ENCODE assay signal across 13 mouse cellular contexts in genomic region chr6:148553616-148554015, GRCm38 (mm10).
DNase-seq lines count a peak whose midpoint lies in the region.
"Had no signal": no experiment of that assay in that cellular context is flagged by ENCODE, and none has a peak within 500 bp of the region (broad histone marks: within the 10 kb centered on the region; RNA-seq: fewer than 3 reads in every experiment).

No protein-coding gene starts in this region.

- DNase-seq in heart, adult 8-10 months (ENCODE audit: low spot score): peak; percentile 16
- DNase-seq in heart, postnatal 36 days: no peak
- DNase-seq in layer of hippocampus, adult 9-11 months: peak; percentile 30
- no peak for DNase-seq in layer of hippocampus, postnatal 10 days (ENCODE audit: low spot score in 2 of 2)
- DNase-seq in right cerebral cortex, postnatal 10 days (ENCODE audit: low spot score in 2 of 2): peak; percentile 39 to 63
- DNase-seq in right cerebral cortex, postnatal 25 days: no peak
- DNase-seq in urinary bladder, postnatal 25 days (ENCODE audit: low spot score): no peak
- DNase-seq: adrenal gland, adult 2 months; cerebellum, adult 9-11 months; kidney, adult 2 months; kidney, postnatal 10 days; retina, postnatal 1 day; thymus, postnatal 25 days had no signal

- intact Hi-C loops in heart, postnatal 36 days (cut with DNase I): loop anchor here (5.0 kb wide), 1 partner anchor 111 kb away; the partner anchor contains the start of gene Tmtc1

Comparison
In these comparisons a context has a peak if more than half of its experiments do, and no peak if none do; other contexts are left out.
1. DNase-seq: peak in heart, adult 8-10 months (single experiment), layer of hippocampus, adult 9-11 months (single experiment) and right cerebral cortex, postnatal 10 days (2 of 2); none in heart, postnatal 36 days (0 of 2), layer of hippocampus, postnatal 10 days (0 of 2), right cerebral cortex, postnatal 25 days (single experiment) and urinary bladder, postnatal 25 days (single experiment).